Mouse (Mus musculus): Measurements from ENCODE around the gene Odf2.

DNA sequence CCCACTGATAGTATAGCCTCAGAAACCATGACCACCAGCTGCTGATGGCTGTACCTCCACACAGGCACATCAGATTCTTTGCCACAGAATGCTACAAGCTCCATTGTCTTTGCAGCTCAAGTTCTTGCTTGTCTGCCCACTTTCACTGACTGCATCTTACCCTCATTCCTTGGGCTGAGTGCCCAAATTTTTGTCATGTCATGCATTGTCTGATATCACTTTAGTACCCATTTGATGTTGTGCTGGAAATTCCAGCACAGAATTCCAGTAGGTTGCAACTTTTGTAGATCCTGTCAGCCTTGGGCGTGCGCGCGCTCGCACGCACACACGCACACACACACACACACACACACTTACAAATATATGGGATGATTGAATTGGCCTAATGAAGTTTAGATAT lies 72.2 kb downstream of the Odf2 start:
- TF ChIP-seq POLR2A (IDR thresholded peaks at IDR 0.05; ENCODE audit: control insufficient read depth, extremely low read depth, insufficient read depth, low read length, poor library complexity), result no peak
- no peak for TF ChIP-seq CTCF (IDR thresholded peaks at IDR 0.05; ENCODE audit: borderline replicate concordance, control insufficient read depth, extremely low read depth, insufficient read depth, low read length, poor library complexity)

All from thymus, adult 2 months (tissue).